Mouse (Mus musculus) ovary, postnatal 14 days (tissue): ENCODE measurements at regions not wholly inside any gene's neighbourhood (a gene's known extent, or its start where the extent isn't known, plus 50 kb on each side); places are given as distances from the start of the nearest gene placed in this dataset.

ENCODE experiments used
- DNase-seq: peaks from one replicate; pipeline ENCODE4 v3.0.0; 2022; ENCODE audit warnings: low spot score

GRCm38 (mm10) chr2:174892658-174893057, 117.4 kb upstream of the Gm14444 start:
- DNase-seq: no peak

GRCm38 (mm10) chr2:174897424-174897823, 112.6 kb upstream of the Gm14444 start:
- DNase-seq: no peak

DNA sequence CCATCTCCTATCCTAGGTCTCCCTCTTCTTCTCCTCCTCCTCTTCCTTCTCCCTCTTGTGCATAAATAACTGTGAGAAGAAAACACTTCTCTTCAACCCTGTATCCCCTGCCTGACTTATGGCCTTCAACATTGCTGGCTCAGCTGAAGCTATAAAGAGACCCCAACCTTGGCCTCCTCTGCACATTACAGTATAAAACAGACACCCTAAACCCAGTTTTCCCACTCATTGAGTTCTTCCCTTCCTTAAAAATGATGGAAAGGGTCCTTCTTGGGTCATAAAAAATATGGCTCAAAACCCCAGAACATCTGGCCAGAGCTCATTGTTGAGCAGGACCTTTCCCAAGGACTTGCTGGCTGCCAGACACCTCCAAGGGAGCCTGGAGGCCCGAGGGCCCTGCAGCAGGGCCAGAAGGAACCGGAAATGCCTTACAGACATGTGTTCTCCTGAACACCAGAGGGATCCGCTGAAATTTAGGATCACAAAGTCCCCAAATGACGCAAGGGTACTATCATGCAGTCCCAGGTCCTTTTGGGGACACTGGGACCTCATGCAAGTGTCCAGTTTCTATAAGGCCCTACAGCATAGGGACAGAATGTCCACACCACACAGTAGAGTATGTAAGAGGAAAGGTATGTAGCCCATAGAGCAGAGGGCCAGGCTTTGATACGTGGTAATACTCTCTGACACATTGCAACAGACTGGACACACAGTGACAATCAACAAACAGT, 109.9 kb upstream of the Gm14444 start:
- peak; percentile 14 for DNase-seq

GRCm38 (mm10) chr2:174900671-174900991, 109.4 kb upstream of the Gm14444 start:
- DNase-seq: peak; percentile 47

GRCm38 (mm10) chr2:174901801-174902200, 108.2 kb upstream of the Gm14444 start:
- DNase-seq: no peak

DNA sequence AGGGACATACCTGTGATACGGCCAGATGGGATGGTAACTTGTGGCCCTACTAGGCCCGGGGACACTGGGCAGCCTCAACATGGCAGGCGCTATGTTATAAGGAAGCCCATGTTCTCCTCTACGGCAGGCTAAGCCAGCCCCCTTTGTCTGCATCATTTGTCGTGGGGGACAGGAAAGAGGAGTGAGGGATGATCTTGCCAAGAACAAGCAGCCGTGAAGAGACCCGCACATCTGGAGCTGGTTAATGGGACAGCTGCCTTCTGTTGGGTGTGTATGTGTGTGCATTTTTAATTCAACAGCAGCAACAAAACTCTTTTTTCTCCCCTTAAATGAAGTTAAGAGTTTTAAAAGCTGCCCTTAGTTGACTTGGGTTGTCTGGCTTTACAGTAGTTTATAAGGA, 106.4 kb upstream of the Gm14444 start:
- DNase-seq: no peak

GRCm38 (mm10) chr2:174905865-174906639, 104.0 kb upstream of the Gm14444 start:
- DNase-seq: peak; percentile 37

DNA sequence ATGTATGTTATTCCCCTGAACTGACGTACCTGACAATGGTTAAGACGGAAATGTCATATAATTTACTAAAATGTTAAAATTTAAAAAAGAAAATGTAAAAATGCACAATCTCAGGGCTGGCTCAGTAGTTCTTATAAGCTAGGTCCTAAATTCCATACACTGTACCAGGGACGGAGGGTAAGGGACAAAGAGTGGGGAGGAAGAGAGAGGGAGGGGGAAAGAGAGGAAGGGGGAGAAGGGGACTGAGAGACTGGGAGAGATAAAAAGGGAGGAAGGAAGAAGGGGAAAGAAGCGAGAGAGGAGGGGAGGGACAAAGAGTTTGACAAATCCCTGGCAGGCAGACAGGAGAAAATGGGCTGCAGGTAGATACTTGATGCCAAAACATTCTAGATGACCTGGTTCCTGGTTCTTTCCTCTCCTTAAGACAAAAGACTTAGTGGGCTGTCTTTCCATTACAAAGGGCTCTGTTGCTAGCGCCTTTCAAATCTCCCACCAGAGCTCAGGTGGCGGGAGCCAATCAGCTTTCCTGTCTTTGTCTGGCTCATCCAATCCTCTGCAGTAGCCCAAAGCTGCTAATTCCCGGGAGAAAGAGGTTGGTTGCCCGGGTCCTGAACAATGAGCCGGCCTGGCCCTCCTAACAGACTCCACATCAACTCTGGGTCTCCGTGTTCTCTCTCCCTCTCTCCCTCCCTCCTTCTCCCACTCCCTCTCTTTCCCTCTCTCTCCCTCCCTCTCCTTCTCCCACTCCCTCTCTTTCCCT, 92.7 kb upstream of the Gm14444 start:
- no peak for DNase-seq

GRCm38 (mm10) chr2:174917975-174918374, 92.1 kb upstream of the Gm14444 start:
- DNase-seq: no peak

GRCm38 (mm10) chr2:174922208-174922607, 87.8 kb upstream of the Gm14444 start:
- no peak for DNase-seq

- no peak for DNase-seq
Observed at GRCm38 (mm10) chr2:174929718-174930117, 80.3 kb upstream of the Gm14444 start.

GRCm38 (mm10) chr2:174932137-174933012, 77.7 kb upstream of the Gm14444 start:
- DNase-seq: peak; percentile 83

DNA sequence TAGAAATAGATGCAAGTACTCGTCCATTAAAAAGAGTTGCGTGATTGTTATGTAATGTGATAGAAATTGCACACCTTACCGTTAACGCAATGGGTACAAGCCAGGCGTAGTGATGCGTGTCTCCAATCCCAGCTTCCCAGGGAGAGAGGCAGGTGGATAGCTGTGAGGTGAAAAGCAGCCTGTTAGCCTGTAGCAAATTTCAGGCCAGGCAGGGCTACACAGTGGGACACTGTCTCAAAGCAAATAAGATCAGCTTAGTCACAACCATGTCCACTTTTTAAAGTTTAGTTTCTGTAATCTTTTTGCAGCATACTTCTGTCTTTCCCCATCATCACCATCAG, 77.1 kb upstream of the Gm14444 start:
- DNase-seq: no peak

DNA sequence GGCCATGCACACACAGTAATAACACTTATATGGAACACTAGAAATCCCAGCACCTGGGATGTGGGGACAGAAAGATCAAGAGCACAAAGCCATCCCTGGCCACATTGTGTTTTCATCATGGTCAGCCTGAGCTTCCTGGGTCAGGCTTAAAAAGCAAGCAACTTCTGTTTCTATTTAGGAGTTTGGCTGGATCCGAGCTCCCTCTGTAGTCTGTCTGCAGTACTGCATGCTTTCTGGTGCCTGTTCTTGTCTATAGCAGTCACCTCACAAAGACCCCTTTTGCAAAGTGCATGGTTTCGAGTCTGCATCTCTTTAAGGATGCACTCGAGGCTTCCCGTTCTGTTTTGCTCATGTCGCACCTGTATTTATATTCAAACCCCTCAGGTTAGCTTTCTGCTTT, 73.4 kb upstream of the Gm14444 start:
- DNase-seq: no peak

DNA sequence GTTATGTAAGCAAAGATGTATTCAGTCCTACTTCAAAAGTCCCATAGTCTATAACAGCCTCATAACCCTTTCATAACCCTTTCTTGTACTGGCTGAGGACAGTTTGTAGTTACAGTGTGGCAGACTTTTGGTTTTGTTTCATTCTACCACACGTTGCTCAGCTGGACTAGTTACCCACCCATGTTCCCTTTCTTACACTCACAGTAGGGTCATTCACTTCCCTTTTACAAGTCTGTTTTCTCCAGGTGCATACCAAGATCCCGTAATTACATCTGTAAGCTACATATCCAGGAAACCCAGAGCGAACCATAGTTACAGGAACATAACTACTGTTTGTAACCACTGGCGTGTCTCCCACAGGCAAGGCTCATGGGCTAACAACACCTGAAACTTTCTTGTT, 72.1 kb upstream of the Gm14444 start:
- no peak for DNase-seq

GRCm38 (mm10) chr2:174942221-174942620, 67.8 kb upstream of the Gm14444 start:
- no peak for DNase-seq

- no peak for DNase-seq
Observed at GRCm38 (mm10) chr2:174948106-174948505, 61.9 kb upstream of the Gm14444 start.
